Mouse (Mus musculus): ENCODE data around the gene Otub1. TPM values are rescaled to one million over a fixed set of nuclear protein-coding genes. Genes with fewer than 3 reads are reported as not detected.

The Otub1 gene
- total RNA-seq, 2 experiments from 2014 or later = 274 to 284 TPM

DNA sequence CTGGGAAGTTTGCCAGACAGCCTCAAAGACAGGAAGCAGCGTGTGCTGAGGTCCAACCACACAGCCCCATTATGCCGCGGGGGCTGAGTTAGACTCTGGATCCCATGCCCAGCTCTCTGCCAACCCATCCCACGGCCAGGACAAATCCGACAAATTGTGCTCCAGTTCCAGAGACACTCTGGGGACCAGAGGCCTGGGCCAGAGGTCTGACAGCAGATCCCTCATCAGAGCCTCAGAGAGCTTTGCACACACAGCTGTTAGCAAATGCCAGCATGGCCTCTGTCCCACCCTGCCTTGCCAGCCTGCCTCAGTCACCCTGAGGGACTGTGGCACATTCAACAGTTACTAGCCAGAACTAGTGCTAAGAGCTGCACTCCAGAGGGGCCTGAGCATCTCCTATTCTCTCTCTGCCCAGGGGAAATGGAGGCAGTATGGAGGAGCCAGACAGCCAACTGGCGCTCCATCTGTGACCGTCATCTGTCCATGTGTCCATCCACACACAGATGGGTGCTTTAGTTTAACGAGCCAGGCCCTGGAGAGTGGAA lies 57.5 kb downstream of the Otub1 start:
- DNase-seq (ENCODE audit: low spot score in 2 of 2) = peak in 1 of 2 experiments; percentile 63

Other genes with a start within 250 kb of the Otub1 start
- 10 to 100 TPM; 54.7 to 64.7 TPM for gene Ppp1r14b, start 231.3 kb downstream of the Otub1 start, total RNA-seq (2021)
- gene Plcb3, start 229.8 kb downstream of the Otub1 start, total RNA-seq (2021) = 10 to 100 TPM; 14.2 to 14.6 TPM
- 100 to 1,000 TPM; 106 to 115 TPM for gene Fkbp2, start 225.8 kb downstream of the Otub1 start, total RNA-seq (2021)
- 10 to 100 TPM; 93.3 to 98.7 TPM for gene Vegfb, start 218.7 kb downstream of the Otub1 start, total RNA-seq (2021)
- 10 to 100 TPM; 27.8 to 31.8 TPM for gene Dnajc4, start 213.7 kb downstream of the Otub1 start, total RNA-seq (2021)
- 10 to 100 TPM; 12.2 to 14.2 TPM for gene Nudt22, start 210.2 kb downstream of the Otub1 start, total RNA-seq (2021)
- 10 to 100 TPM; 19.6 to 24.6 TPM for gene Trpt1, start 210.2 kb downstream of the Otub1 start, total RNA-seq (2021)
- 1 to 10 TPM; 4.0 to 4.5 TPM for gene Fermt3, start 186.8 kb downstream of the Otub1 start, total RNA-seq (2021)
- 100 to 1,000 TPM; 211 to 217 TPM for gene Stip1, start 166.3 kb downstream of the Otub1 start, total RNA-seq (2021)
- gene Macrod1, start 149.5 kb downstream of the Otub1 start, total RNA-seq (2021) = 10 to 100 TPM; 15.0 to 16.6 TPM
- gene Flrt1, start 100.6 kb downstream of the Otub1 start, total RNA-seq (2021) = 10 to 100 TPM; 40.9 to 42.8 TPM
- 1,000 to 10,000 TPM in 1 of 2 experiments, 100 to 1,000 TPM in 1; 906 to 1,040 TPM for gene Cox8a, start 11.3 kb upstream of the Otub1 start, total RNA-seq (2021)
- 10 to 100 TPM; 27.7 to 29.8 TPM for gene Naa40, start 34.9 kb upstream of the Otub1 start, total RNA-seq (2021)
- gene Rcor2, start 61.0 kb upstream of the Otub1 start, total RNA-seq (2021) = 10 to 100 TPM; 17.6 to 17.7 TPM
- gene Mark2, start 135.5 kb upstream of the Otub1 start, total RNA-seq (2021) = 100 to 1,000 TPM; 123 to 139 TPM
- gene Spindoc, start 176.7 kb upstream of the Otub1 start, total RNA-seq (2021) = 10 to 100 TPM; 29.1 to 30.8 TPM
- gene 2700081O15Rik, start 211.3 kb upstream of the Otub1 start, total RNA-seq (2021) = 10 to 100 TPM; 29.5 to 31.1 TPM

Measured in left cerebral cortex, adult 18-20 months (tissue).